Mouse (Mus musculus) hematopoietic stem cell, adult 5-6 weeks (primary cell): ENCODE data around the gene Gm21292. TPM values are rescaled to one million over a fixed set of nuclear protein-coding genes. Genes with fewer than 3 reads are reported as not detected.
"Not testable (repeated sequence)": the region's sequence is repeated elsewhere in the genome, so short reads cannot be mapped to it uniquely, and the experiment has no call there.

Experiments
- ATAC-seq, 2 experiments: fragments of 125-278 bp in 1 of 2; replicated peaks in 1 of 2; 2 replicates each; pipeline ENCODE4 v1.8.0; 2016 to 2017; ENCODE audit warnings: inconsistent platforms in 2 of 2, mild to moderate bottlenecking in 2 of 2, moderate number of reproducible peaks in 2 of 2, low read depth in 1 of 2, moderate TSS enrichment in 1 of 2; ENCODE audit not compliant: low FRiP score in 2 of 2, poor library complexity in 2 of 2, severe bottlenecking in 2 of 2, insufficient read depth in 1 of 2, low TSS enrichment in 1 of 2
- total RNA-seq: library from RNA; stranded (forward); fragments of 172-1452, 232-1000 nt; gene quantifications from 2 replicates; pipeline ENCODE4 v1.2.3, GENCODE M21; 2017

The Gm21292 gene
- total RNA-seq, result not detected in 2 replicates

DNA sequence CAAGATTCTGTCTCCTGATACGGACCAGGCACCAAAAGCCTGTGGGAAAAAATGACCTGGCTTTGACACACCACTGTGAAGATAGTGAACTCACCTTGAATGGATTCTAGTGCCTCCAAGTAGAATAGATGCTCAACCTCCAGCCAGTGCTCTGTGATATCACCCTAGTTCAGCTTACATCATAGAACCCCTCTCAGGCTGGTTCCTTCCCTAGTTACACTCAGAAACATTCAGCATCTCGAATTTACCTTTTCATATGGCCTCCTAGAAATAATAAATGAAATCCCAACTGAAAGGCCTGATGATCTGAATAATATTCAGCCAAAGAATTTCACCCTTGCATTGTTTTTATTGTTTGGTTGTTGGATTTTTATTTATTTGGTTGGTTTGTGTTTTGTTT lies at the start of gene Gm21292:
Gene Gm21292, minus strand, starts transcription at position 101 of the 400 bp plus-strand sequence.
- ATAC-seq, result not testable (repeated sequence)

Other genes with a start within 250 kb of the Gm21292 start
- not detected in 2 replicates for gene Gm21721, start 68.3 kb upstream of the Gm21292 start, total RNA-seq
- not detected in 2 replicates for gene Gm21812, start 213.3 kb upstream of the Gm21292 start, total RNA-seq